Mouse (Mus musculus): Measurements from ENCODE around the gene Oxct2a. TPM values are rescaled to one million over a fixed set of nuclear protein-coding genes. Genes with fewer than 3 reads are reported as not detected.
"Not testable (repeated sequence)": the region's sequence is repeated elsewhere in the genome, so short reads cannot be mapped to it uniquely, and the experiment has no call there.

Gene Oxct2a
- polyA plus RNA-seq, 1 experiment: 0.24 TPM

DNA sequence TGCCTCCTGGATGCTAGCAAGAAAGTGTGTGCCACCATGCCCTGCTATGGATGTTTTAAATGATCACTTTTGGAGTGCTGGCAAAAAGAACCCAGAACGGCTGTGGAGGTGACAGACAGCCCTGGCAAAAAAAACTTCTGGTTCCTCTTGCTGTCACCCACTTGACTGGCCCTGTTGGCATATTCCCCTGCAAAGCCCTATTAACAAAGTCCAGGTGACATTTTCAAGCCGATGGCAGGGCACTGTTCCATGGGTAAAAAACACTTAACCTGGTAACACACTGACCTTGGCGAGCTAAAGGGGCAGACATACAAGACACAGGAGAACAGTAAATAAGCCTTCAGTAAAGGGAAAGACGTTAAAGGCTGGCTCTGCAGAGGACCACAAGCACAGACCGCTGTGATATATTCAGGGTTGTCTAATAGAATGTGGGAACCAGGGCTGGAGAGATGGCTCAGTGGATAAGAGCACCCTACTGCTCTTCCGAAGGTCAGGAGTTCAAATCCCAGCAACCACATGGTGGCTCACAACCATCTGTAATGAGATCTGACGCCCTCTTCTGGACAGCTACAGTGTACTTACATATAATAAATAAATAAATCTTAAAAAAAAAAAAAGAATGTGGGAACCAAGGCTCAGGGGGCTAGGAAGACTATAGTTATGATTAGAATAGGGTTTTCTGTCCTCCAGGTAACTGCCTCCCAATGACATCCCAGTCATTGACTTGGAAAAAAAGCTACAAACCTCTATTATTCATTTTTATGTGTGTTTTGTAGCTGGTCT is 29.6 kb downstream of the Oxct2a start:
- Histone ChIP-seq H3K4me1 (replicated peaks; ENCODE audit: control insufficient read depth, insufficient read depth, low read length) (no peaks in the 10 kb centered on the region), H3K36me3 (ENCODE audit: control insufficient read depth, insufficient read depth, low read length) (peaks cover 83% of the 10 kb centered on the region), H3K4me3 (ENCODE audit: control insufficient read depth, insufficient read depth, low read length) (no peak overlapping the region), H3K27me3 (ENCODE audit: control insufficient read depth, insufficient read depth, low read length) (no peaks in the 10 kb centered on the region), H3K27ac (ENCODE audit: control insufficient read depth, insufficient read depth, low read length) (no peak overlapping the region)
- no peak for DNase-seq
- no peak for TF ChIP-seq POLR2A (IDR thresholded peaks at IDR 0.05; ENCODE audit: control insufficient read depth, extremely low read depth, insufficient read depth, low read length, poor library complexity)
- TF ChIP-seq CTCF (IDR thresholded peaks at IDR 0.05; ENCODE audit: borderline replicate concordance, control insufficient read depth, extremely low read depth, insufficient read depth, low read length, poor library complexity): no peak
- 91% methylated on average over 7 of the region's 7 CpGs for WGBS

DNA sequence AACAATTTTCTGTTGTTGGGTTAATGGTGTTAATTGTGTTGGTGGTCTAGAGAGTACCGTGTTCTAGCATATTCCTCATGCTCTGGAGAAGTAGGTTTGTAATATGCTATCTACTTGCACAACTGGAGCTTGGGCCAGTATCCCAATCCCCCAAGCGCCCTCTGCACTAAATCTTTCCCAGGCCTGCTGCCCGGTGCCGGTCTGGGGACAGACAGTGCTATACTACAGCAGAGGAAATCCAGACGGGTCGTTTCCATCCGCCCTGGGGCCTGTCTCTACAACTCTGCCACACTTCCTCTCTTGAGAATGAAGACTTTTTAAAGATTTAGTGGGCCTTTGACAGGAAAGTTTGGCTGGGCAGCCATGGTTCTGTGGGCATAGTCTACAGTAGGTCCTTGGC is 30.4 kb downstream of the Oxct2a start:
- Histone ChIP-seq H3K27me3 (ENCODE audit: control insufficient read depth, insufficient read depth, low read length) (no peaks in the 10 kb centered on the region), H3K27ac (ENCODE audit: control insufficient read depth, insufficient read depth, low read length) (no peak overlapping the region), H3K4me3 (ENCODE audit: control insufficient read depth, insufficient read depth, low read length) (no peak overlapping the region), H3K36me3 (ENCODE audit: control insufficient read depth, insufficient read depth, low read length) (peaks cover 80% of the 10 kb centered on the region), H3K4me1 (replicated peaks; ENCODE audit: control insufficient read depth, insufficient read depth, low read length) (no peaks in the 10 kb centered on the region)
- TF ChIP-seq CTCF (IDR thresholded peaks at IDR 0.05; ENCODE audit: borderline replicate concordance, control insufficient read depth, extremely low read depth, insufficient read depth, low read length, poor library complexity) (no peak), POLR2A (IDR thresholded peaks at IDR 0.05; ENCODE audit: control insufficient read depth, extremely low read depth, insufficient read depth, low read length, poor library complexity) (no peak)
- 93% methylated on average over 7 of the region's 7 CpGs for WGBS
- no peak for DNase-seq

DNA sequence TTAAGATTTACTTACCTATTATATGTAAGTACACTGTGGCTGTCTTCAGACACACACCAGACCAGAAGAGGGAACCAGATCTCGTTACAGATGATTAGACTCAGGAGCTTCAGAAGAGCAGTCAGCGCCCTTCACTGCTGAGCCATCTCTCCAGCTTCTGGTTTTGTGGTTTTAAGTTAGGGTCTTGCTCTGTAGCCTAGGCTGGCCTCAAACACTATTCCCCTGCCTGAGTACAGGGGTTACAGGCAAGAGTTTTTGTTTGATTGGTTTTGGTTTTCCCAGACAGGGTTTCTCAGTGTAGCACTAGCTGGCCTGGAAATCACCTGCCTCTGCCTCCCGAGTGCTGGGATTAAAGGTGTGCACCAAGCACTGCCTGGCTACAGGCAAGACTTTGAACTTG is 31.0 kb downstream of the Oxct2a start:
- 75% methylated on average over 3 of the region's 3 CpGs for WGBS
- H3K27me3 ChIP-seq (ENCODE audit: control insufficient read depth, insufficient read depth, low read length): no peaks in the 10 kb centered on the region
- H3K4me1 ChIP-seq (replicated peaks; ENCODE audit: control insufficient read depth, insufficient read depth, low read length): no peaks in the 10 kb centered on the region
- DNase-seq: no peak
- no peak overlapping the region for H3K27ac ChIP-seq (ENCODE audit: control insufficient read depth, insufficient read depth, low read length)
- peaks cover 76% of the 10 kb centered on the region for H3K36me3 ChIP-seq (ENCODE audit: control insufficient read depth, insufficient read depth, low read length)
- TF ChIP-seq POLR2A (IDR thresholded peaks at IDR 0.05; ENCODE audit: control insufficient read depth, extremely low read depth, insufficient read depth, low read length, poor library complexity) (no peak), CTCF (IDR thresholded peaks at IDR 0.05; ENCODE audit: borderline replicate concordance, control insufficient read depth, extremely low read depth, insufficient read depth, low read length, poor library complexity) (no peak)
- H3K4me3 ChIP-seq (ENCODE audit: control insufficient read depth, insufficient read depth, low read length): no peak overlapping the region

DNA sequence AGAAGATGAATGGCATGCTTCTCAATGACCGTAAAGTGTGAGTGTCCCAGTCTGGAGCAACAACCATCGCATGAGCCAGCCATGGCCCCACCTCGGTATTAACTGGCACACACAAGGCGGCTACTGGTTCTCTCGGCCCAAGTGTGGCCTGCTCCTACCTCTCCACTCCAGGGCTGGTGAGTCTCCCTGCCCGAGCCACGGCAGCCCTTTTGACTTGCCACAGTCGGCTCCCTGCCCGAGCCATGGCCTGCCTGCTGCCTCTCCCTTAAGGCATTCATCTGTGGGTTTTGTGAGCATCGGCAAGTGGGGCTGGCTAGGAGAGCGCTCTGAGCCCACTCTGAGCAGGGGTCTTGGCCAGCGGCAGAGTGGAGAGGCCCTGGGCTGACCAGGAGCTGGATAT is 34.4 kb downstream of the Oxct2a start:
- H3K36me3 ChIP-seq (ENCODE audit: control insufficient read depth, insufficient read depth, low read length): peaks cover 54% of the 10 kb centered on the region
- WGBS: 97% methylated on average over 12 of the region's 12 CpGs
- no peak for DNase-seq
- peaks cover 6% of the 10 kb centered on the region for H3K4me1 ChIP-seq (replicated peaks; ENCODE audit: control insufficient read depth, insufficient read depth, low read length)
- no peaks in the 10 kb centered on the region for H3K27me3 ChIP-seq (ENCODE audit: control insufficient read depth, insufficient read depth, low read length)
- H3K27ac ChIP-seq (ENCODE audit: control insufficient read depth, insufficient read depth, low read length): no peak overlapping the region
- no peak for TF ChIP-seq CTCF (IDR thresholded peaks at IDR 0.05; ENCODE audit: borderline replicate concordance, control insufficient read depth, extremely low read depth, insufficient read depth, low read length, poor library complexity)
- no peak for TF ChIP-seq POLR2A (IDR thresholded peaks at IDR 0.05; ENCODE audit: control insufficient read depth, extremely low read depth, insufficient read depth, low read length, poor library complexity)
- H3K4me3 ChIP-seq (ENCODE audit: control insufficient read depth, insufficient read depth, low read length): no peak overlapping the region

DNA sequence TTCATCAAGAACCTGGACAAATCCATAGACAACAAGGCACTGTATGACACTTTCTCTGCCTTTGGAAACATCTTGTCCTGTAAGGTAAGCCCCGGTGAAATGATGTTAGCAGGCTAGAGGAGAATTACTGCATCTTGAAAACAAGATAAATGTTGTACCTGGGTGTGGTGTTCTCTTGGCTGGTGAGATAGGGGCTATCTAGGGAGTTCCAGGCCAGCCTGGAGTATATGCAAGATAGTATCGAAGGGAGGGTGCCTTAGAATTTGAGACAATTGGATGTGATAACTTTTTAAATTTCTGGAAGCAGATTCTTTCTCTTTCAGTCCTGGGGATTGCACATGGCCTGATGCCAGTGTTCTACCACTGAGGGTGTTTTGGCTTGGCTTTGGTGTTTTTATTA is 36.6 kb downstream of the Oxct2a start:
- WGBS: 93% methylated on average over 2 of the region's 2 CpGs
- no peak for DNase-seq

DNA sequence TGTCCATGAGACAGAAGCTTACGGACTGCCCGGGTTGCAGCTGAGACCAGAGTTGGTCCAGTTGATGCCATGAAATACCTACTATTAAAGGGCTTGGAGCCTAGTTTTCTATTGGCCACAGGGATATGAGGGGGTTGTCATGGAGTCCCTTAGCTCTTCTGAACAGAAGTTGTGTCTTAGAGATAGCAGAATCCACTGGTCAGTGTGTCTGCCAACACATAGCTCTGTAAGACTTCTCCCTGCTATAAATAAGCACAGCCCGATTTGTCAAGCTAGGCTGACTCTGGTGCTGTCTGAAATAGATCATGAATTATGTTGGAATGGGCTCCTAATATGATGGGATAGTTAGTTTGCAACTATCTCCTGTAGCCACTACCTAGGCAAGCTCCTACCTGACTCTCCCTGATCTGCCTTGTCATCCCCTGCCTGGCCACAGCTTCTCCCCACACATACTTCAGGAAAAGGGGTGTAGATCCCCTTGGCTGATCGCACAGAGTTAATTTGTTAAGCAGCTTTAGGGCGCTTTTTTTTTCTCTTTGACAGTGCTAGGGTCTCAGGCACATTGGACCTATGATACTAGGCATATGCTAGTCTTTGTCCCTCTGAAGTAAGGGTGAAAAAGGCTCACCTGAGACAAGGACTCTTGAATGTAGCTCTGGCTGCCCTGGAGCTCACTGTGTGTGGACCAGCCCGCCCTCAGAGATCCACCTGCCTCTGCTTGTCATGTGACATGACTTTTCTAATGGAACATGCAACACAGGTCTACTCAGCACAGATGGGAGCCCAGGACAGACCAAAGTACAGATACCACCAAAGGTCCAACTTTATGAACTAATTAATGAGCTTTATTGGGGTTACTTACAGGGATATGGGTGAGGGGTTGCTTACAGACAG is 38.5 kb downstream of the Oxct2a start:
- H3K36me3 ChIP-seq (ENCODE audit: control insufficient read depth, insufficient read depth, low read length): peaks cover 13% of the 10 kb centered on the region
- no peak overlapping the region for H3K4me3 ChIP-seq (ENCODE audit: control insufficient read depth, insufficient read depth, low read length)
- WGBS: 77% methylated on average over 6 of the region's 6 CpGs
- H3K27me3 ChIP-seq (ENCODE audit: control insufficient read depth, insufficient read depth, low read length): no peaks in the 10 kb centered on the region
- TF ChIP-seq POLR2A (IDR thresholded peaks at IDR 0.05; ENCODE audit: control insufficient read depth, extremely low read depth, insufficient read depth, low read length, poor library complexity) (no peak), CTCF (IDR thresholded peaks at IDR 0.05; ENCODE audit: borderline replicate concordance, control insufficient read depth, extremely low read depth, insufficient read depth, low read length, poor library complexity) (no peak)
- H3K27ac ChIP-seq (ENCODE audit: control insufficient read depth, insufficient read depth, low read length): no peak overlapping the region
- H3K4me1 ChIP-seq (replicated peaks; ENCODE audit: control insufficient read depth, insufficient read depth, low read length): peaks cover 11% of the 10 kb centered on the region
- DNase-seq: no peak

More for the DNA sequence above, 36.6 kb downstream of the Oxct2a start:
- Histone ChIP-seq H3K27ac (ENCODE audit: control insufficient read depth, insufficient read depth, low read length) (no peak overlapping the region), H3K27me3 (ENCODE audit: control insufficient read depth, insufficient read depth, low read length) (no peaks in the 10 kb centered on the region), H3K4me3 (ENCODE audit: control insufficient read depth, insufficient read depth, low read length) (no peak overlapping the region), H3K36me3 (ENCODE audit: control insufficient read depth, insufficient read depth, low read length) (peaks cover 31% of the 10 kb centered on the region), H3K4me1 (replicated peaks; ENCODE audit: control insufficient read depth, insufficient read depth, low read length) (peaks cover 11% of the 10 kb centered on the region)
- TF ChIP-seq CTCF (IDR thresholded peaks at IDR 0.05; ENCODE audit: borderline replicate concordance, control insufficient read depth, extremely low read depth, insufficient read depth, low read length, poor library complexity): no peak
- no peak for TF ChIP-seq POLR2A (IDR thresholded peaks at IDR 0.05; ENCODE audit: control insufficient read depth, extremely low read depth, insufficient read depth, low read length, poor library complexity)

DNA sequence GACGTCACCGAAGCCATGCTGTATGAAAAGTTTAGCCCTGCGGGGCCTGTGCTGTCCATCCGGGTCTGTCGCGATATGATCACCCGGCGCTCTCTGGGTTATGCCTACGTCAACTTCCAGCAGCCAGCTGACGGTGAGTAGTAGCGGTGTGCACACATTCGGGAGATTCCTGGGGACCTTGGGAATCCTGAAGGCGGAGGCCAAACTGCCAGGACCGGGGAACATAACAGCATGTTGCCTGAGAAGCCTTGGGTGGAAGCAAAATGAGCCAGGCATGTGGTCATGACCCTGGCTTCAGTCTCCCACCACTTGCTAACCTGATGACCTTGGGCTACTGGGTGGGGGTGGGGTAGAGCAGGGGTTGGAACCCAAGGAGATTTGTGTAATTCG is 39.8 kb downstream of the Oxct2a start:
- not testable (repeated sequence) for H3K27ac ChIP-seq (ENCODE audit: control insufficient read depth, insufficient read depth, low read length); H3K36me3 ChIP-seq (ENCODE audit: control insufficient read depth, insufficient read depth, low read length); H3K27me3 ChIP-seq (ENCODE audit: control insufficient read depth, insufficient read depth, low read length)
- H3K4me1 ChIP-seq (replicated peaks; ENCODE audit: control insufficient read depth, insufficient read depth, low read length): peaks cover 11% of the 10 kb centered on the region
- peak; percentile 17 for DNase-seq
- 1% methylated on average over 15 of the region's 15 CpGs for WGBS
- H3K4me3 ChIP-seq (ENCODE audit: control insufficient read depth, insufficient read depth, low read length): peak overlapping the region; percentile 80

DNA sequence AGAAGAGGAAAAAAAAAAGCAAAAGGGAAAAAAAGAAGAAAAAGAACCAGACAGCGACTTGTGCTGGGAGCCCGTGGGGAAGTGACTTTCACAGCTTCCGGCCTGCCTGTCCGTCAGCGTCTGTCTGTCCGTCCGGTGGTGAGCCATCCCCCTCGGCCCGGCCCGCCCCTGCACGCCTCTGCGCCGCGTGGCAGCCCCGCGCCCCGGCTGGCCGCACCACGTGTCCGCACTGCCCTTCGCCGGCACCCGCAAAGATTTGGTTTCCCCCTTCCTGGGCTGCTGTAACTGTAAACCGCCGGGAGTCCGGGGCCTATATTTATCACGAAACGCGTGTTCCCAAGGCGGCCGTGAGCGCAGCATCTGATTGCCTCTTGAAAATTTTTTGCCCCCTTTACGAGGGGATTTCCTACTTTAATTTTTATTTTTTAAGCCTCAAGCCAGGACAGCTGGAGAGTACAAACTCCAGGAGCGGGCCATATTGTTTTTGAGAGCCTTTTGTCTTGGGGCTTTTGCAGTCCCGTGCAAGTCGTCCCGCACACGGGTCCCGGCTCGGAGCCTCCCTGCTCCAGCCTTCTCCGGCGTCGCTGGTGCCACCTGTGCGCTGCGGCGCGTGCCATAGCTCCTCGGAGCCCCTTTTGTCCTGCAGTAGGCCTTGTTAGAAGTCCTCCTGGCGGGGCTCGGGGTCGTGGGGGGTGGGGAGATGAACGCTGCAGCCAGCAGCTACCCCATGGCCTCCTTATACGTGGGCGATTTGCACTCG is 40.3 kb downstream of the Oxct2a start:
- Histone ChIP-seq H3K4me1 (replicated peaks; ENCODE audit: control insufficient read depth, insufficient read depth, low read length) (peaks cover 11% of the 10 kb centered on the region), H3K4me3 (ENCODE audit: control insufficient read depth, insufficient read depth, low read length) (peak overlapping the region; percentile 80)
- DNase-seq: peak; percentile 26
- under 1% methylated on average over 44 of the region's 55 CpGs for WGBS
- H3K27ac ChIP-seq (ENCODE audit: control insufficient read depth, insufficient read depth, low read length); H3K27me3 ChIP-seq (ENCODE audit: control insufficient read depth, insufficient read depth, low read length); H3K36me3 ChIP-seq (ENCODE audit: control insufficient read depth, insufficient read depth, low read length): not testable (repeated sequence)
